Mouse (Mus musculus) liver, embryonic 14.5 days (tissue): ENCODE measurements at regions not wholly inside any gene's neighbourhood (a gene's known extent, or its start where the extent isn't known, plus 50 kb on each side); places are given as distances from the start of the nearest gene placed in this dataset.

Experiments
- ATAC-seq: fragments of 200-750 bp; cut with Nextera tagmentation; 2 replicates; pipeline ENCODE4 v1.8.0; 2017; ENCODE audit warnings: moderate number of reproducible peaks, mild to moderate bottlenecking, moderate library complexity; ENCODE audit not compliant: insufficient read depth
- DNase-seq, 3 experiments: peaks; one replicate each; pipeline ENCODE4 v3.0.0-alpha.2; 2012 to 2013; ENCODE audit warnings: low read depth in 3 of 3, low spot score in 3 of 3
- H3K27ac ChIP-seq: fragments of 300-500 bp; sonication (generic); 2 replicates; pipeline ENCODE4 v1.5.1; 2014; ENCODE audit warnings: moderate library complexity, mild to moderate bottlenecking, control low read depth, inconsistent platforms
- H3K27me3 ChIP-seq: fragments of 300-500 bp; sonication (generic); 2 replicates; pipeline ENCODE4 v1.6.1; 2014; ENCODE audit warnings: mild to moderate bottlenecking, low read length, moderate library complexity; ENCODE audit not compliant: control insufficient read depth, insufficient read depth
- H3K36me3 ChIP-seq: fragments of 300-500 bp; sonication (generic); replicated peaks from 2 replicates; pipeline ENCODE4 v1.6.1; 2014; ENCODE audit warnings: low read depth; ENCODE audit not compliant: control insufficient read depth, insufficient read depth
- H3K4me1 ChIP-seq, 2 experiments: fragments of 200-500 bp in 1 of 2; fragments of 300-500 bp in 1 of 2; sonication (generic) in 1 of 2; replicated peaks; 2 replicates each; pipeline ENCODE4 v1.6.1; 2012 to 2014; ENCODE audit warnings: antibody characterized with exemption in 1 of 2, inconsistent platforms in 1 of 2, low read length in 1 of 2; ENCODE audit not compliant: control insufficient read depth in 2 of 2, insufficient read depth in 2 of 2
- H3K4me2 ChIP-seq: fragments of 300-500 bp; sonication (generic); 2 replicates; pipeline ENCODE4 v1.6.1; 2014; ENCODE audit warnings: low read depth, mild to moderate bottlenecking, control low read depth, moderate library complexity
- H3K4me3 ChIP-seq, 2 experiments: fragments of 200-500 bp in 1 of 2; fragments of 300-500 bp in 1 of 2; sonication (generic) in 1 of 2; 2 replicates each; pipeline ENCODE4 v1.5.1; 2012 to 2014; ENCODE audit warnings: low read depth in 2 of 2, low read length in 2 of 2, mild to moderate bottlenecking in 2 of 2, control low read depth in 1 of 2, inconsistent platforms in 1 of 2, moderate library complexity in 1 of 2; ENCODE audit not compliant: insufficient read depth in 1 of 2
- H3K9ac ChIP-seq: fragments of 300-500 bp; sonication (generic); replicated peaks from 2 replicates; pipeline ENCODE4 v1.6.1; 2014; ENCODE audit warnings: mild to moderate bottlenecking, control low read depth, moderate library complexity
- H3K9me3 ChIP-seq: fragments of 300-500 bp; sonication (generic); 2 replicates; pipeline ENCODE4 v1.6.1; 2016; ENCODE audit warnings: low read length, mixed read lengths; ENCODE audit not compliant: control insufficient read depth
- CTCF ChIP-seq: IDR thresholded peaks from 2 replicates; pipeline ENCODE4 v1.5.1; 2016; ENCODE audit warnings: antibody characterized with exemption, low read depth, control low read depth
- EP300 ChIP-seq: IDR thresholded peaks from 2 replicates; pipeline ENCODE4 v1.6.1; 2016; ENCODE audit warnings: antibody characterized with exemption, low read depth
- WGBS: fragments of 180-500 bp; shearing (Covaris S2); extraction: QIAGEN DNeasy Blood & Tissue Kit; methylation state at CpG from one replicate; pipeline ENCODE4 v1.1.7; 2014; ENCODE audit not compliant: insufficient replicate concordance; 5-methylcytosine and 5-hydroxymethylcytosine counted together

- Histone ChIP-seq H3K27ac (peak overlapping the region; percentile 89), H3K9me3 (no peaks in the 10 kb centered on the region), H3K36me3 (no peaks in the 10 kb centered on the region), H3K9ac (peak overlapping the region; percentile 53), H3K27me3 (peaks cover 24% of the 10 kb centered on the region), H3K4me2 (peak overlapping the region; percentile 70), H3K4me1 (peaks cover 39 to 52% of the 10 kb centered on the region in 2 experiments), H3K4me3 (peak overlapping the region; percentile 38 to 51)
- peak; percentile 37; the same call in 1 of the 2 replicates for ATAC-seq
- DNase-seq = no peak
- 33% methylated on average over 7 of the region's 9 CpGs for WGBS
- TF ChIP-seq EP300 = no peak
- TF ChIP-seq CTCF = no peak
These were observed 73.1 kb upstream of the Hnrnpk start for GRCm38 (mm10) chr13:58476033-58476830.

- TF ChIP-seq EP300 = no peak
- TF ChIP-seq CTCF = no peak
- H3K4me1 ChIP-seq = peaks cover 33 to 46% of the 10 kb centered on the region in 2 experiments
- H3K4me3 ChIP-seq = no peak overlapping the region
- ATAC-seq = peak; percentile 87
- H3K9me3 ChIP-seq = no peaks in the 10 kb centered on the region
- peak overlapping the region; percentile 51; the same call in 1 of the 2 replicates for H3K4me2 ChIP-seq
- no peaks in the 10 kb centered on the region for H3K36me3 ChIP-seq
- H3K27ac ChIP-seq = peak overlapping the region; percentile 89
- peak; percentile 76 to 88 (median 81) for DNase-seq
- peaks cover 32% of the 10 kb centered on the region for H3K27me3 ChIP-seq
- 23% methylated on average over 6 of the region's 6 CpGs for WGBS
- no peak overlapping the region for H3K9ac ChIP-seq
These were observed 72.4 kb upstream of the Hnrnpk start for GRCm38 (mm10) chr13:58475495-58475894.

GRCm38 (mm10) chr13:58472455-58472854 is 69.3 kb upstream of the Hnrnpk start:
- TF ChIP-seq CTCF (no peak), EP300 (no peak)
- ATAC-seq = no peak
- Histone ChIP-seq H3K9ac (no peak overlapping the region), H3K27me3 (peaks cover 43% of the 10 kb centered on the region), H3K36me3 (no peaks in the 10 kb centered on the region), H3K4me3 (no peak overlapping the region), H3K9me3 (no peaks in the 10 kb centered on the region), H3K27ac (no peak overlapping the region), H3K4me2 (no peak overlapping the region), H3K4me1 (peaks cover 22 to 26% of the 10 kb centered on the region in 2 experiments)
- 69% methylated on average over 14 of the region's 14 CpGs for WGBS
- no peak for DNase-seq

GRCm38 (mm10) chr13:58471704-58472103 is 68.6 kb upstream of the Hnrnpk start:
- Histone ChIP-seq H3K36me3 (no peaks in the 10 kb centered on the region), H3K4me3 (no peak overlapping the region), H3K27ac (no peak overlapping the region), H3K4me2 (peak overlapping the region; percentile 1), H3K9ac (no peak overlapping the region), H3K27me3 (peaks cover 43% of the 10 kb centered on the region), H3K9me3 (no peaks in the 10 kb centered on the region), H3K4me1 (peaks cover 15 to 21% of the 10 kb centered on the region in 2 experiments)
- TF ChIP-seq CTCF (no peak), EP300 (no peak)
- ATAC-seq (no peak), DNase-seq (no peak)
- under 1% methylated on average over 16 of the region's 16 CpGs for WGBS

GRCm38 (mm10) chr13:58469731-58470130 is 66.6 kb upstream of the Hnrnpk start:
- WGBS = 22% methylated on average over 6 of the region's 6 CpGs
- Histone ChIP-seq H3K4me1 (peaks cover under 1 to 4% of the 10 kb centered on the region in 2 experiments; a peak in 1 of 4 replicates), H3K36me3 (no peaks in the 10 kb centered on the region), H3K9ac (no peak overlapping the region), H3K27me3 (peaks cover 43% of the 10 kb centered on the region), H3K9me3 (no peaks in the 10 kb centered on the region), H3K4me3 (no peak overlapping the region), H3K27ac (no peak overlapping the region), H3K4me2 (no peak overlapping the region)
- no peak for ATAC-seq
- DNase-seq = no peak
- no peak for TF ChIP-seq CTCF
- TF ChIP-seq EP300 = no peak
